Mouse (Mus musculus): Measurements from ENCODE around the gene Sh3d21. TPM values are rescaled to one million over a fixed set of nuclear protein-coding genes. Genes with fewer than 3 reads are reported as not detected.
A peak's percentile ranks its signal among the peaks of the same experiment; 100 is the strongest.

Gene Sh3d21
- polyA plus RNA-seq, 1 experiment from 2014 or later: 2.3 TPM

DNA sequence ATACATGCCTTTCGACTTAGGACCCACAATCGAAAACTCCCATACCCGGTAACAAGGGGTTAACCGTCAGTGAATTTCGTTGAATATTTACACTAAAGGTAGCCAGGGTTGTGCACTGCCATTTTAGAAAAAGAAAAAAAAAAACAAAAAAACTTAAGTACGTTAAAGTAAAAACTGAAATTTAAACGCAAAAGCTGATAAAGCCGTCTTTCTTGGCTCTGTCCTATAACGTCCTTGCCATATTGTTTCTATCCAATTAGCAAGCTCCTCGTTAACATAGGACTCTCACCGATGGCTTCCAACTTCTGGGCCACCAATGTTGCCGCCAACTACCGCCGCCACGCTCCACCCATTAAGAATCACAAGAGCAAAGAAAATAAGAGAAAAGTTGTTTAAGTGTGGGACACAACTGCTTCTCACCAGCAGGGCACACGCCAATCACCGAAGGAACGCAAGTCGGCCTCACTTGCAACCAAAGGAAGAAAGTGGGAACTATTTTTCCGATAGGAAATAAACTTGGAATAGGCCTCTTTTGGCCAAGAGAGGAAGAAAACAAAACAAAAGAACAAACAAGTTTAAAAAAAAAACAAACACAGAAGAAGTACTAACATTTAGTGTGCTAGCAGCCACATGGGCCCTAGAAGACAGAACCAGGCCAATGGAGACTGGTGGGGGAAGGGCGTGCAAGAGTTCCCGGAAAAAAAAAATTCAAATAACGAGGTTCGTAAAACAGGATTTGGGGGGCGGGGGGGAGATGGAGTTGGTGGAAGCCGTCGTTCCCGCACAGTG lies 38.4 kb upstream of the Sh3d21 start:
- peak; percentile 58 for DNase-seq (ENCODE audit: low spot score)
- H3K27me3 ChIP-seq (replicated peaks; ENCODE audit: control insufficient read depth, insufficient read depth, low read length): no peaks in the 10 kb centered on the region
- peak overlapping the region; percentile 92 for H3K27ac ChIP-seq (ENCODE audit: low read depth, low read length)
- peaks cover 42% of the 10 kb centered on the region for H3K4me1 ChIP-seq (replicated peaks; ENCODE audit: control insufficient read depth, insufficient read depth, low read length)
- peak overlapping the region; percentile 90 for H3K9ac ChIP-seq (ENCODE audit: low read depth, low read length)
- ATAC-seq (replicated peaks; ENCODE audit: low FRiP score): no peak
- under 1% methylated on average over 28 of the region's 28 CpGs for WGBS
- peaks cover 2% of the 10 kb centered on the region; the same call in 1 of the 2 replicates for H3K36me3 ChIP-seq (ENCODE audit: control insufficient read depth, insufficient read depth, low read length)
- peak overlapping the region; percentile 68 for H3K4me3 ChIP-seq (ENCODE audit: low read depth, low read length)
- H3K4me2 ChIP-seq: peak overlapping the region; percentile 89
- no peaks in the 10 kb centered on the region for H3K9me3 ChIP-seq (ENCODE audit: control insufficient read depth, low read length)

DNA sequence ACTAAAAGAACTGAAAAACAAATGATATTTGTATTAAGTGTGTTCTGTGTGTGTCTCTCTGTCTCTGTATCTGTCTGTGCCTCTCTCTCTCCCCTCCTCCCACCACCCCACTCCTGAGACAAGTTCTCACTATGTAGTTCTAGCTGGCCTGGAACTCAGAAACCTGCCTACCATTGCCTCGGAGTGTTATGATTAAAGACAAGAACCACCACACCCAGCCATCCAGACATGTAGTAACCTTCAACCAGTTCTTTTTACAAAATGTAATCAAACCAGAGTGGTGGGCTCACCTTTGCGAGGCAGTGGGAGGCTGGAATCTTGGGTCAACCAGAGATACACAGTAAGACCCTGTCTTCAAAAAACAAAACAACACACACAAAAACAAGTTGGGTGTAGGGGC lies 37.4 kb upstream of the Sh3d21 start:
- Histone ChIP-seq H3K9ac (ENCODE audit: low read depth, low read length) (peak overlapping the region; percentile 90), H3K27ac (ENCODE audit: low read depth, low read length) (no peak overlapping the region), H3K4me2 (peak overlapping the region; percentile 89), H3K4me1 (replicated peaks; ENCODE audit: control insufficient read depth, insufficient read depth, low read length) (peaks cover 42% of the 10 kb centered on the region), H3K27me3 (replicated peaks; ENCODE audit: control insufficient read depth, insufficient read depth, low read length) (no peaks in the 10 kb centered on the region), H3K4me3 (ENCODE audit: low read depth, low read length) (peak overlapping the region; percentile 68), H3K36me3 (ENCODE audit: control insufficient read depth, insufficient read depth, low read length) (peaks cover 2% of the 10 kb centered on the region; the same call in 1 of the 2 replicates), H3K9me3 (ENCODE audit: control insufficient read depth, low read length) (no peaks in the 10 kb centered on the region)
- 48% methylated on average over 2 of the region's 2 CpGs for WGBS
- DNase-seq (ENCODE audit: low spot score) (no peak), ATAC-seq (replicated peaks; ENCODE audit: low FRiP score) (no peak)

- Histone ChIP-seq H3K4me2 (peak overlapping the region; percentile 89), H3K9me3 (ENCODE audit: control insufficient read depth, low read length) (no peaks in the 10 kb centered on the region), H3K9ac (ENCODE audit: low read depth, low read length) (peak overlapping the region; percentile 90), H3K4me1 (replicated peaks; ENCODE audit: control insufficient read depth, insufficient read depth, low read length) (peaks cover 42% of the 10 kb centered on the region), H3K27me3 (replicated peaks; ENCODE audit: control insufficient read depth, insufficient read depth, low read length) (no peaks in the 10 kb centered on the region), H3K4me3 (ENCODE audit: low read depth, low read length) (peak overlapping the region; percentile 68), H3K27ac (ENCODE audit: low read depth, low read length) (no peak overlapping the region), H3K36me3 (ENCODE audit: control insufficient read depth, insufficient read depth, low read length) (peaks cover 2% of the 10 kb centered on the region; the same call in 1 of the 2 replicates)
- ATAC-seq (replicated peaks; ENCODE audit: low FRiP score) (no peak), DNase-seq (ENCODE audit: low spot score) (no peak)
- 53% methylated on average over 1 of the region's 1 CpGs for WGBS
Measured at GRCm38 (mm10) chr4:126200036-126200435, 36.7 kb upstream of the Sh3d21 start.

DNA sequence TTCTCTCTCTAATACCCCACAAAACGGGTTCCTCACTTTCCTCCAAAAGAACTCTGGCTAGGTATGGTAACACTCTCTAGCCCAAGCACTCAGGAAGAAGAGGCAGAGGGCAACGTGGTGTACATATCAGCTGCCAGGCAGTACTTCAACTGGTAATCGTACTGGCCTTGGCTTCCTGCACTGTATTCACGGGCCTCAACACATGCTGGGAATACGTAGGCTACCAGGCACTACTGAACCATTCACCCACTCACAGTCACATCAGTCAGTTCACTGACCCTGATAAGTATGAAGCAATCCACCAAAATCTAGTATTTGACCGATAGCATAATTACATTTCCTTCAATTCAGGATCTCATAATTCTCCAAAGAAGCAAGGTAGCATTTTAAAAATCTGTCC lies 36.3 kb upstream of the Sh3d21 start:
- H3K4me2 ChIP-seq: peak overlapping the region; percentile 89
- 0 out of 2 replicates have a peak overlapping the region, but pooled peaks have one; percentile 16 for H3K27ac ChIP-seq (ENCODE audit: low read depth, low read length)
- peaks cover 2% of the 10 kb centered on the region; the same call in 1 of the 2 replicates for H3K36me3 ChIP-seq (ENCODE audit: control insufficient read depth, insufficient read depth, low read length)
- 50% methylated on average over 6 of the region's 6 CpGs for WGBS
- ATAC-seq (replicated peaks; ENCODE audit: low FRiP score) (no peak), DNase-seq (ENCODE audit: low spot score) (no peak)
- H3K9me3 ChIP-seq (ENCODE audit: control insufficient read depth, low read length): no peaks in the 10 kb centered on the region
- no peak overlapping the region for H3K9ac ChIP-seq (ENCODE audit: low read depth, low read length)
- no peaks in the 10 kb centered on the region for H3K27me3 ChIP-seq (replicated peaks; ENCODE audit: control insufficient read depth, insufficient read depth, low read length)
- peaks cover 37% of the 10 kb centered on the region for H3K4me1 ChIP-seq (replicated peaks; ENCODE audit: control insufficient read depth, insufficient read depth, low read length)
- peak overlapping the region; percentile 68 for H3K4me3 ChIP-seq (ENCODE audit: low read depth, low read length)

DNA sequence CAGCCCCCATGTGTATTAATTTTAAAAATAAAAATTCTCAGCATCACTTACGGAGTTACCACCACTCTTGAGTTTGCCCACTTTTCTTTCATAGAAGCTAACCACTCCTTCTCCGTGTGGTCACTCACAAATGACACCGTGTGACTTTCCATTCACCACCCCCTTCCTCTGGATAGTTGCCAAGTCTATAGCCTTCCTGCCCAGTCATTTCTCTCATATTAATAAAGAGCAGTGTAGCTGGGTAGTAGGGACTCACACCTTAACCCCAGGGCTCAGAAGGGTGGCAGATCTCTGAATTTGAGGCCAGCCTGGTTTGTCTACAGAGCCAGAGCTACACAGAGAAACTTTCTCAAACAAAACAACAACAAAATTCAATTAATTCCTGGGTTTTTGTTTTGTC lies 34.2 kb upstream of the Sh3d21 start:
- 79% methylated on average over 3 of the region's 3 CpGs for WGBS
- H3K4me2 ChIP-seq: peak overlapping the region; percentile 19
- ATAC-seq (replicated peaks; ENCODE audit: low FRiP score) (no peak), DNase-seq (ENCODE audit: low spot score) (no peak)
- no peaks in the 10 kb centered on the region for H3K9me3 ChIP-seq (ENCODE audit: control insufficient read depth, low read length)
- no peak overlapping the region for H3K9ac ChIP-seq (ENCODE audit: low read depth, low read length)
- H3K27ac ChIP-seq (ENCODE audit: low read depth, low read length): no peak overlapping the region
- no peaks in the 10 kb centered on the region for H3K27me3 ChIP-seq (replicated peaks; ENCODE audit: control insufficient read depth, insufficient read depth, low read length)
- no peak overlapping the region for H3K4me3 ChIP-seq (ENCODE audit: low read depth, low read length)
- peaks cover 14% of the 10 kb centered on the region; the same call in 1 of the 2 replicates for H3K36me3 ChIP-seq (ENCODE audit: control insufficient read depth, insufficient read depth, low read length)
- H3K4me1 ChIP-seq (replicated peaks; ENCODE audit: control insufficient read depth, insufficient read depth, low read length): peaks cover 26% of the 10 kb centered on the region

- H3K9ac ChIP-seq (ENCODE audit: low read depth, low read length): no peak overlapping the region
- H3K9me3 ChIP-seq (ENCODE audit: control insufficient read depth, low read length): no peaks in the 10 kb centered on the region
- no peak for ATAC-seq (replicated peaks; ENCODE audit: low FRiP score)
- H3K27me3 ChIP-seq (replicated peaks; ENCODE audit: control insufficient read depth, insufficient read depth, low read length): no peaks in the 10 kb centered on the region
- 93% methylated on average over 4 of the region's 4 CpGs for WGBS
- no peak for DNase-seq (ENCODE audit: low spot score)
- H3K4me1 ChIP-seq (replicated peaks; ENCODE audit: control insufficient read depth, insufficient read depth, low read length): peaks cover 15% of the 10 kb centered on the region
- no peak overlapping the region for H3K27ac ChIP-seq (ENCODE audit: low read depth, low read length)
- H3K4me3 ChIP-seq (ENCODE audit: low read depth, low read length): no peak overlapping the region
- H3K36me3 ChIP-seq (ENCODE audit: control insufficient read depth, insufficient read depth, low read length): peaks cover 22% of the 10 kb centered on the region
- H3K4me2 ChIP-seq: no peak overlapping the region
Measured at GRCm38 (mm10) chr4:126194916-126195315, 31.6 kb upstream of the Sh3d21 start.

DNA sequence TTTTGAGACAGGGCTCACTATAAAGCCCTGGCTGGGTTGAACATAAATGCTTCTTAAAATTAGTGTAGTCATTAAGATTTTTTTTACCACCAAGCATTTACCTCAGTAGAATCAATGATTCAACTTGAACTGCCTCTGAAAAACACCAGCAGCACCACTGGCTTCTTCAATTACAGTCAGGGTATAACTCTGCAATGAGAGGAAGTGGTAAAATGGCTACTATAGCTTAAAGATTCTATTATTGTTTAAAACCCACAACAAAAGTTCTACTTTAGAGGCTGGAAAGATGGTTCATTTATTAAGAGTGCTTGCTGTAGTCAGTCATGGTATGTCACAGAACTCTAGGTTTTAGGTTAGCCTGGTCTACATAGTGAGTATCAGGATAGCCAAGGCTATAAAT lies 30.9 kb upstream of the Sh3d21 start:
- no peaks in the 10 kb centered on the region for H3K27me3 ChIP-seq (replicated peaks; ENCODE audit: control insufficient read depth, insufficient read depth, low read length)
- no peak for ATAC-seq (replicated peaks; ENCODE audit: low FRiP score)
- no peak overlapping the region for H3K9ac ChIP-seq (ENCODE audit: low read depth, low read length)
- no peak for DNase-seq (ENCODE audit: low spot score)
- H3K4me1 ChIP-seq (replicated peaks; ENCODE audit: control insufficient read depth, insufficient read depth, low read length): peaks cover 8% of the 10 kb centered on the region
- no peaks in the 10 kb centered on the region for H3K9me3 ChIP-seq (ENCODE audit: control insufficient read depth, low read length)
- H3K36me3 ChIP-seq (ENCODE audit: control insufficient read depth, insufficient read depth, low read length): peaks cover 26% of the 10 kb centered on the region
- no peak overlapping the region for H3K4me3 ChIP-seq (ENCODE audit: low read depth, low read length)
- H3K4me2 ChIP-seq: no peak overlapping the region
- no peak overlapping the region for H3K27ac ChIP-seq (ENCODE audit: low read depth, low read length)

- 93% methylated on average over 2 of the region's 2 CpGs for WGBS
- no peak overlapping the region for H3K27ac ChIP-seq (ENCODE audit: low read depth, low read length)
- H3K4me2 ChIP-seq: no peak overlapping the region
- H3K36me3 ChIP-seq (ENCODE audit: control insufficient read depth, insufficient read depth, low read length): peaks cover 32% of the 10 kb centered on the region
- no peak overlapping the region for H3K9ac ChIP-seq (ENCODE audit: low read depth, low read length)
- ATAC-seq (replicated peaks; ENCODE audit: low FRiP score) (no peak), DNase-seq (ENCODE audit: low spot score) (no peak)
- H3K9me3 ChIP-seq (ENCODE audit: control insufficient read depth, low read length): no peaks in the 10 kb centered on the region
- no peaks in the 10 kb centered on the region for H3K4me1 ChIP-seq (replicated peaks; ENCODE audit: control insufficient read depth, insufficient read depth, low read length)
- no peak overlapping the region for H3K4me3 ChIP-seq (ENCODE audit: low read depth, low read length)
- H3K27me3 ChIP-seq (replicated peaks; ENCODE audit: control insufficient read depth, insufficient read depth, low read length): no peaks in the 10 kb centered on the region
Measured at GRCm38 (mm10) chr4:126190636-126191035, 27.3 kb upstream of the Sh3d21 start.

DNA sequence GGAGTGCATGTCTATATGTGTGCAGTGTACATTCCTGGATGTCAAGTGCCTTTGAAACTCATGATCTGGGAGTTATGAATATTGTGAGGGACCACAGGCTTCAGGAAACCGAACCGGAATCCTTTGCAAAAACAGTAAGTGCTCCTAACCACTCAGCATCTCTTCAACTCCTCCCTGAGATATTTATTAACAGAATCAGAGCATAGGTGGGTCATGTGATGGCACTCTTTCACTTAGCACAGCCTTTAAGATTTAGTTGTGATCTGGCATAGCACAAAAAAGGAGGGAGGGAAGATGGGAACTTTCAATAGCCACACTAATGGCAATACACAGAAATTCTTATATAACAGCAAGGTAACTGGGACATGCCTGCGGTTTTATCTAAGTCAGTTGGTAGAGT lies 23.8 kb upstream of the Sh3d21 start:
- 93% methylated on average over 3 of the region's 3 CpGs for WGBS
- Histone ChIP-seq H3K9ac (ENCODE audit: low read depth, low read length) (no peak overlapping the region), H3K4me1 (replicated peaks; ENCODE audit: control insufficient read depth, insufficient read depth, low read length) (no peaks in the 10 kb centered on the region), H3K9me3 (ENCODE audit: control insufficient read depth, low read length) (no peaks in the 10 kb centered on the region), H3K36me3 (ENCODE audit: control insufficient read depth, insufficient read depth, low read length) (peaks cover 26% of the 10 kb centered on the region), H3K27ac (ENCODE audit: low read depth, low read length) (no peak overlapping the region), H3K4me3 (ENCODE audit: low read depth, low read length) (no peak overlapping the region), H3K4me2 (no peak overlapping the region), H3K27me3 (replicated peaks; ENCODE audit: control insufficient read depth, insufficient read depth, low read length) (no peaks in the 10 kb centered on the region)
- DNase-seq (ENCODE audit: low spot score): peak; percentile 12
- ATAC-seq (replicated peaks; ENCODE audit: low FRiP score): no peak

All from liver, embryonic 11.5 days (tissue).